Mouse (Mus musculus) testis, adult 2 months (tissue): ENCODE measurements at regions not wholly inside any gene's neighbourhood (a gene's known extent, or its start where the extent isn't known, plus 50 kb on each side); places are given as distances from the start of the nearest gene placed in this dataset.

ENCODE experiments used
- H3K27ac ChIP-seq: fragments of 200-500 bp; 2 replicates; pipeline ENCODE4 v1.5.1; 2012; ENCODE audit warnings: low read depth, low read length; ENCODE audit not compliant: control insufficient read depth, insufficient read depth
- H3K27me3 ChIP-seq: fragments of 200-500 bp; 2 replicates; pipeline ENCODE4 v1.6.1; 2012; ENCODE audit warnings: mild to moderate bottlenecking, low read length, moderate library complexity; ENCODE audit not compliant: control insufficient read depth, insufficient read depth
- H3K36me3 ChIP-seq: fragments of 200-500 bp; 2 replicates; pipeline ENCODE4 v1.6.1; 2012; ENCODE audit warnings: mild to moderate bottlenecking, low read length; ENCODE audit not compliant: control insufficient read depth, insufficient read depth
- H3K4me1 ChIP-seq: fragments of 200-500 bp; 2 replicates; pipeline ENCODE4 v1.6.1; 2012; ENCODE audit warnings: low read length; ENCODE audit not compliant: control insufficient read depth, insufficient read depth
- H3K4me3 ChIP-seq: fragments of 200-500 bp; 2 replicates; pipeline ENCODE4 v1.5.1; 2012; ENCODE audit warnings: low read depth, mild to moderate bottlenecking, low read length, moderate library complexity, mixed read lengths; ENCODE audit not compliant: control insufficient read depth
- CTCF ChIP-seq: fragments of 200-500 bp; IDR thresholded peaks from 2 replicates; pipeline ENCODE4 v1.5.1; 2012; ENCODE audit warnings: low read depth, mild to moderate bottlenecking, inconsistent platforms, low read length, moderate library complexity; ENCODE audit not compliant: control insufficient read depth, insufficient read depth, insufficient replicate concordance
- POLR2A ChIP-seq: fragments of 200-500 bp; IDR thresholded peaks from 2 replicates; pipeline ENCODE4 v1.6.1; 2012; ENCODE audit warnings: low read depth, mild to moderate bottlenecking, inconsistent platforms, low read length, moderate library complexity; ENCODE audit not compliant: control insufficient read depth

DNA sequence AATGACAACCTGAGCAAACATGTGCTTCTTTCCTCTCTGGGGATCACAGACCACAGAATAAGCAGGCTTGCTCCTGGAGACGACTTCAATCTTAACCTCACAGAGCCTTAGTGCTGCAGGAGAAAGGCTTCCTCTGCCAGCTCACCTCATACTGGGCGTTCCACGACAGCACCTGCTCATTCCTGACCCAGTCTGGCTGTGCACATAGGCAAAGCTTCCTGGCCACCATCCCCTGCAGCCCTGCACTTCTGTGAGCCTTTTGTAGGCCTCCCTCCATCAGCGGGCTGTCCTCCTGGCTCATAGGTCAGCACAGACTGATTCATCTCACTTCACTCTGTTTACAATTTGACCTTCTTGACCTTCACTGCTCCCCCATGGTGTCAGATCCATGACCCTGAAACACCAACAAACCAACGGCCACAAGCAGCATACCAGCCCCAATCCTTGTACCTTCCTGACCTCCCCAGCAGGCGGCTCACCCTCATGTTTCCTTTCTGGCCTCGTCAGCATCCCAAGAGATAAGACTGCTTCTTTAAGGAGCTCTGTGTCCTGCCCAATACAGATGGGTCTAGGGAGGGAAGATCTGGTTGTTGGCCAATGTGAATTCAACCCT is 241.3 kb upstream of the Cadm1 start:
- H3K4me1 ChIP-seq = no peaks in the 10 kb centered on the region
- H3K27ac ChIP-seq = no peak overlapping the region
- H3K27me3 ChIP-seq = no peaks in the 10 kb centered on the region
- H3K4me3 ChIP-seq = no peak overlapping the region
- no peaks in the 10 kb centered on the region for H3K36me3 ChIP-seq
- TF ChIP-seq CTCF (peak; percentile 32; the same call in 1 of the 2 replicates), POLR2A (no peak)

DNA sequence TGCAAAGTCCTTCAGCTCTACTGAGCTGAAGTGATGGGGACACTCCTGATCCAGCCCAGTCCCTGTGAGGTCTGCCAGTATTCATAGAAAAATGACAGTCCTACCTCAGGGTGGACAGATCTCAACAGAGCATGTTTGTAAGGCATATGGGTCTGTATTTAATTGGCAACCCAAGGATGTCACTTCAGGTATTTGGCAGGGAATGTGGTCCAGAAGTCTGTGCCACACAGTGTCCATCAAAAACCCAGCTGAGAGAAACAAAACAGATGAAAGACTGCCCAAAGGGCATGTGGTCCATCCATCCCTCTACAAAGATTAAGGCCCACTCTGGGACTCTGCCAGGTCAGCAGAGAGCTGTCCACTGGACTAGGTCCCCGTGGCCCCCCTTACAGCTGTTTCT is 229.3 kb upstream of the Cadm1 start:
- Histone ChIP-seq H3K4me3 (no peak overlapping the region), H3K36me3 (no peaks in the 10 kb centered on the region), H3K27me3 (no peaks in the 10 kb centered on the region), H3K27ac (no peak overlapping the region), H3K4me1 (no peaks in the 10 kb centered on the region)
- TF ChIP-seq CTCF = no peak
- no peak for TF ChIP-seq POLR2A

DNA sequence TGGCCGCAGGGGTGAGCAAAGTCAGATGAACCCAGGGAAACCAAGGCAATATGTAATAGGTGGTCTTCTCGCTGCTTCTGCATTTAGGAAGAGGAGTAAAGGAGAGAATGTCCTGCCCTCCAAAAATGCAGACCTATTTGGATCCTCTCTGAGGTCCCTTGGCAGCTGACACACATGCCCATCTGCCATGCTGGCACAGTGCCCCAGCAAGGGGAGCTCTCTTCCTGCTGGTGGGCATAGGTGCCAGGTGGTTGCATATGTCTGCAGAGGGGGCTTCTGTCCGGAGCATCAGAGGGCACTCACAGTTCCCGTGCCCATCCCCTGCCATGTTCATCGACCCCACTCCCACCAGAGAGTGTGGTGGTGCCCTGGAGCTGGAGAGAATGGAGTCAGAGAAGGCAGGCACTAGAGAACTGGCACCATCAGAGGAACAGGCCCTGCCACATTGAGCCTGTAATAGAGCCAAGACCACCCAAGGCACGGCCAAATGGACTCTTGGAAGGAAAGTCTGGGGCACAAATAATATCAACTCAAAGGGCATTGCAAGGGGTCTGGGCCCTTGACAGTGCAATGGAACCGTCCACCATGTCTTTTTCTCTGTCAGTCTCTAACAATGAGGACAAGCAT is 222.7 kb upstream of the Cadm1 start:
- Histone ChIP-seq H3K36me3 (no peaks in the 10 kb centered on the region), H3K27ac (no peak overlapping the region), H3K4me3 (no peak overlapping the region), H3K4me1 (peaks cover 2% of the 10 kb centered on the region; the same call in 1 of the 2 replicates), H3K27me3 (no peaks in the 10 kb centered on the region)
- TF ChIP-seq CTCF (no peak), POLR2A (no peak)

DNA sequence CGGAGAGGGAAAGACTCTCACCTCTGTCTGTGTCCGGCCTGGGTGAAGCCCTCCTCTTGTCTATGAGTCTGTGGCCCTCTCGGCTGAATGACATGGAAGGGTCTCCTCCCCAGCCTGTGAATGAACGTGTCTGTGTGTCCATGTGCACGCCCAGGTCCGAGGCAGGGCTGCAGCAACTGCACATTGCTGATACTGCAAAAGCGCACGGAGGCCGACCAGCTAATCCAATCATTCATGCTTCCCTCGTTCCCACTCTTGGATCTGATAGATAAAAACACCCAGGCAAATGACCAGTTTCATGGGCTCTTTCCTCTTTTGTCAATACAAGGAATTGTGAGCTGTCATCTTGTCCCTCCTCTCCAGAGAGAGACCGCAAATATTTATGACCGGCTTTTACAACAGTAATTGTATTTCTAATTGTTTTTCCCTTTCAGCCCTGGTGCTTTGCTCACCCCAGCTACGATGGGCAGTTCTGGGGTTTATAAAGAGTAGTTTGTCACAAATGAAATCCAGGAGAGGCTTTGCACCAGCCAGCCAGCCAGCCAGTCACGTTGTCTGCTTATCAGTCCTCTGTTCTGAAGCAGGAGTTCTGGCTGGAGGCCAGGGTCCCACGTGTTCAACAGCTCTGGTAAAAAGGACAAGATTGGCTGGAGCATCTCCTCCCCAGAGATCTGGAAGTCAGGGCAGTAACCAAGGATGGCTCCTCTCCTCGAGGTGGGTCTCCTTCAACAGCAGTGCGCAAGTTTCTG is 222.0 kb upstream of the Cadm1 start:
- no peak for TF ChIP-seq CTCF
- no peak for TF ChIP-seq POLR2A
- H3K36me3 ChIP-seq = no peaks in the 10 kb centered on the region

DNA sequence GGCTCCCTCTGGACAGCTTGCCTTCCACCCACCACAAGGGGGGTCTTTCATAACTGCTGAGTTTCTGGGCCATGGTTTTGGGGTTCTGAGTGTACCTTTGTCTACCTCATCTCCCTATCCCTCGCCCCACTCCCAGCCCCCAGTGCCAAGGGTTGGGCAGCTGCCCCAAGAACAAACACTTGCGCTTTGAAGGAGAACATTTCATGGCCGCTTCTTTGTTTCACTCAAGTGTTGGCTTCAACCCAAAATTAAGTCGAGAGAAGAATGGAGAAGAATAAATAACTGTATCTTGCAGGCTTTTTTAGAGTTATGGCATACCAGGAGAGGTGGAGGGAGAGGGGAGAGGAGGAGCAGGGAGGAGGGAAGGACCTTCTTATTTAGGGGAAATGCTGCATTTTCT is 216.5 kb upstream of the Cadm1 start:
- Histone ChIP-seq H3K27ac (no peak overlapping the region), H3K27me3 (no peaks in the 10 kb centered on the region), H3K4me1 (peaks cover 2% of the 10 kb centered on the region), H3K4me3 (no peak overlapping the region), H3K36me3 (no peaks in the 10 kb centered on the region)
- TF ChIP-seq CTCF (no peak), POLR2A (no peak)

More for the DNA sequence above, 222.0 kb upstream of the Cadm1 start:
- no peak overlapping the region for H3K4me3 ChIP-seq
- H3K27ac ChIP-seq = no peak overlapping the region
- no peaks in the 10 kb centered on the region for H3K27me3 ChIP-seq
- H3K4me1 ChIP-seq = peaks cover 2% of the 10 kb centered on the region; the same call in 1 of the 2 replicates

DNA sequence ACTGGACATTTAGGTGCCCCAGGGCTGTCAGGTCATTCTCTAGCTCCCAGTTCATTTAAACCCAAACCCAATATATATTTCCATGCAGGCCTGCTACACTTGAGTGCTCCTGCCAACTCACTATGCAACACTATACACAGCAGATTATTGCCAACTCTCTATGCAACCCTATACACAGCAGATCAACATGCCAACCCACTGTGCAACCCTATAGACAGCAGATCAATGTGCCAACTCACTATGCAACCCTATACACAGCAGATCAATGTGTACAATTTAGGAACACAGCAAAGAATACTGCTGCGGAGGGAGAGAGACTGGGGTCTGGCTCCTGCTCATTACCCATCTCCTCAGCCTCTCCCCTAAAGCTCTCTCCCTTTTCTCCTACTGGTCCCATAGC is 215.7 kb upstream of the Cadm1 start:
- Histone ChIP-seq H3K36me3 (no peaks in the 10 kb centered on the region), H3K27me3 (no peaks in the 10 kb centered on the region), H3K27ac (no peak overlapping the region), H3K4me1 (no peaks in the 10 kb centered on the region; the same call in 1 of the 2 replicates), H3K4me3 (no peak overlapping the region)
- TF ChIP-seq POLR2A (no peak), CTCF (no peak)

DNA sequence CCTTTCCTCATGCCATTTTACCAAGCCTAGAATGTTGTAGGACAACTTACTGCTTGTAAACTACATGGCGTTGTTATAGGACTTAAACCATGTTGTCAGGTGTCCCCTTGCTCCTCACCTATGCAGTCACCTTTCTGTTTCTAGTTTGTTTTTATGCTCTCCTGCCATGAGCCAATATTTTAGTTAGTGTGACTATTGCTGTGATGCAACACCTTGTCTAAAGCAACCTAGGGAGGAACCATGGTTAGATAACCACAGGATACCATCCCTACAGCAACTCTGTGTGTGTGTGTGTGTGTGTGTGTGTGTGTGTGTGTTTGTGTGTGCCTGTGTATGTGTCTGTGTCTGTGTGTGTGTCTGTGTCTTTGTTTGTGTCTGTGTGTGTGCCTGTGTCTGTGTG is 209.6 kb upstream of the Cadm1 start:
- H3K36me3 ChIP-seq = no peaks in the 10 kb centered on the region
- TF ChIP-seq CTCF (no peak), POLR2A (no peak)
- H3K27ac ChIP-seq = no peak overlapping the region
- no peak overlapping the region for H3K4me3 ChIP-seq
- H3K4me1 ChIP-seq = no peaks in the 10 kb centered on the region; the same call in 1 of the 2 replicates
- no peaks in the 10 kb centered on the region for H3K27me3 ChIP-seq
